Mouse (Mus musculus): Measurements from ENCODE around the gene 4930435E12Rik.

The 4930435E12Rik gene

GRCm38 (mm10) chr16:38769529-38769928 lies 59.0 kb downstream of the 4930435E12Rik start:
- no peak for DNase-seq (ENCODE audit: low spot score in 2 of 2)

- no peak for DNase-seq (ENCODE audit: low spot score in 2 of 2)
These were observed 60.2 kb downstream of the 4930435E12Rik start for GRCm38 (mm10) chr16:38768386-38768785.

DNA sequence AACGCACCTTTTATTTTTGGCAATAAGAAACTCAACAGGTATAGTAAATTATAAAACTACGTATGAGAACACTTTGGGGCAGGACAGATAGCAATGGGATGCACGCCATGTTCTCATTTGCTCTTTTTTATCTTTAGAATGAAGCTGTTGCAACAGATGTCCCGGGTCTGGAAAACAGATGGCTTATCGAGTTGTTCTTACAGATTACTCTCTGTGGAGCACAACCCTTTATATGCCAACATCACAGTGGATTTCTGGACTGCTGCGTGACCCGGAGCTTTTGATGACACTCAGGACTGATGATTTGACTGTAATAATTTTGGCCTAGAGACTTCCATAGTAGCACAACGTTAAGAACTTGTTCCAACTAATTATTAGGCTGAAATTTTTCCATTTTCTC lies 60.8 kb downstream of the 4930435E12Rik start:
- no peak for DNase-seq (ENCODE audit: low spot score in 2 of 2)

- DNase-seq (ENCODE audit: low spot score in 2 of 2), result no peak
These were observed 61.9 kb downstream of the 4930435E12Rik start for GRCm38 (mm10) chr16:38766671-38767070.

DNA sequence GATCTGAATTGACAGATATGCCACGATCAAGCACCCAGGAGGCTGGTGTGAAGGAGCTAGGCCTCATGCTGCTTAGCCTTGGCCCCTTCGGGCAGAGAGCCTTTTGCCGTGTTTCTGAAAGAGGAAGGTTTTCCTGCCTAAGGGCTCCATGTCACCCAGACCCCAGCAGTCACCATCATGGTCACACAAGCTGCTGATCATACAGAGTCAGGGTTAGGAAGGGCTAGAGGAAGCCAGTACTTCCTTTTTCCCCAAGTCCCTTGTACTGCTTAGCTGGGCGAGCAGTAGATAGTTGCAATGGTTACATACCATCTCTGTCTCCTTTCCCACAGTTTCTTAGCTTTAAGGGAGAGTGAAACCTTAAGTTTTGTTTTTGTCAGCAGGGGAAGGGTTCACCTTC lies 65.0 kb downstream of the 4930435E12Rik start:
- DNase-seq (ENCODE audit: low spot score in 2 of 2), result no peak

DNA sequence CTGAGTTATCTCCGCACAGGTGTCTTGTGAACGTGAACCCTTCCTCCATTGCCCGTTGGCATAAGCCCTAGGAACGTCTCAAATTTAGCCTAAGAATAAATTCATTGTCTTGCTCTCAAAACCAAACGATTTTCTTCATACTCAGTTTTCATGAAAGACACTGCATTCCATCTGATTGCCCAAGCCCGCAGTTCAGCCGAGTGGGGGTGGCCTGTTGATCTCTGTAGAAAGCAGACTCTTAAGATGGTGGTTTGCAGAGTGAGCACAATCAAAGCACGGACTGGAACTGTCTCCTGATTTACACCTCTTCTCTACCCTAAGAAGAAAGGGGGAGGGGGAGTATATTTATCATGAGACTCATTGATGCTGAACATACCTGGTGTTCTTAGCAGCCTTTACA lies 66.1 kb downstream of the 4930435E12Rik start:
- no peak for DNase-seq (ENCODE audit: low spot score in 2 of 2)

Measured in spleen, postnatal 14 days (tissue).